Mouse (Mus musculus): ENCODE measurements around the gene Zdhhc14. TPM values are rescaled to one million over a fixed set of nuclear protein-coding genes. Genes with fewer than 3 reads are reported as not detected.

Zdhhc14 gene
- polyA plus RNA-seq, 1 experiment from 2014 or later = 0.99 TPM

DNA sequence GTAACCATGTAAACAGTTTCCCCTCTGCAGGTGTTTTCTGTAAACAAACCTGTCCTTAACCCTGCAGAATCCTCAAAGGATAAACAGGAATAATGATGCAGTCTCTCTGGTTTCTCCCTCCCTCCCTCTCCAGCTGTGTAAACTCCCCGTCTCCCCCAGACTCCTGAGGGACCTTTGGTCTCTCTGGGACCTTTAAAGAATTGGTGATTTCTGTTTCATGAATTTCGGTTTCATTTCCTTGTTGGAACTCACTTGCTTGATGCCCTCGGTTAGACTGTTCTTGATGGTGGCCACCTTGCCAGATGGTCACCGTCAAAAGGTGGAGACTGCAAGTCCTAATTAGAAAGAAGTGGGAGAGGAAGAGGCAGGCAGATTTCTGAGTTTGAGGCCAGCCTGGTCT is 8.9 kb upstream of the Zdhhc14 start:
- Histone ChIP-seq H3K4me2 (ENCODE audit: low read depth, low read length) (no peak overlapping the region), H3K27ac (ENCODE audit: low read length) (no peak overlapping the region), H3K4me1 (ENCODE audit: control insufficient read depth, insufficient read depth, low read length) (no peaks in the 10 kb centered on the region), H3K9ac (ENCODE audit: low read length) (no peak overlapping the region), H3K9me3 (replicated peaks; ENCODE audit: control insufficient read depth, low read length) (no peaks in the 10 kb centered on the region), H3K4me3 (replicated peaks; ENCODE audit: low read length) (no peak overlapping the region), H3K27me3 (ENCODE audit: control insufficient read depth, insufficient read depth, low read length) (no peaks in the 10 kb centered on the region), H3K36me3 (ENCODE audit: control insufficient read depth, insufficient read depth, low read length) (no peaks in the 10 kb centered on the region)
- ATAC-seq (ENCODE audit: insufficient read depth, low FRiP score) = no peak
- 36% methylated on average over 4 of the region's 4 CpGs for WGBS

DNA sequence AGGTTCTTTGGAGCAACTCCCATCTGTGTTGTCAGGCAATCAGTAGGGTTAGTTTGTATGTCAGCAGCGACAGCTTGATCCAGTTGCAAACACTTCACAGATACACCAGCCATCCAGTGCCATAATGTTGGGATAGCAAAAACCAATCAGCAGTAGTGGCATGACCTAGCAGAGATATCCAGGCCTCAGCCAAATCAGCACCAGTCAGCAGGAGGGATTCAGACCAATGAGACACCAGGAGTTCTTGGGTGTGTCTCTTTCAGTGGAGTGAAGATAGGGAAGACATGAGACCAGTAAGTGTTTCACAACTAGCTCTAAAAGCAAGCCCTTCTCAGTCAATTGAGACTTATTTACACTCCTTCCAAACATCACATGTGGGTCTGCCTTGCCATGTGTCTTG is 7.7 kb upstream of the Zdhhc14 start:
- Histone ChIP-seq H3K9ac (ENCODE audit: low read length) (no peak overlapping the region), H3K4me1 (ENCODE audit: control insufficient read depth, insufficient read depth, low read length) (no peaks in the 10 kb centered on the region), H3K4me3 (replicated peaks; ENCODE audit: low read length) (no peak overlapping the region), H3K9me3 (replicated peaks; ENCODE audit: control insufficient read depth, low read length) (no peaks in the 10 kb centered on the region), H3K27me3 (ENCODE audit: control insufficient read depth, insufficient read depth, low read length) (no peaks in the 10 kb centered on the region), H3K4me2 (ENCODE audit: low read depth, low read length) (no peak overlapping the region), H3K36me3 (ENCODE audit: control insufficient read depth, insufficient read depth, low read length) (no peaks in the 10 kb centered on the region), H3K27ac (ENCODE audit: low read length) (no peak overlapping the region)
- WGBS = 95% methylated on average over 1 of the region's 1 CpGs
- ATAC-seq (ENCODE audit: insufficient read depth, low FRiP score) = no peak

DNA sequence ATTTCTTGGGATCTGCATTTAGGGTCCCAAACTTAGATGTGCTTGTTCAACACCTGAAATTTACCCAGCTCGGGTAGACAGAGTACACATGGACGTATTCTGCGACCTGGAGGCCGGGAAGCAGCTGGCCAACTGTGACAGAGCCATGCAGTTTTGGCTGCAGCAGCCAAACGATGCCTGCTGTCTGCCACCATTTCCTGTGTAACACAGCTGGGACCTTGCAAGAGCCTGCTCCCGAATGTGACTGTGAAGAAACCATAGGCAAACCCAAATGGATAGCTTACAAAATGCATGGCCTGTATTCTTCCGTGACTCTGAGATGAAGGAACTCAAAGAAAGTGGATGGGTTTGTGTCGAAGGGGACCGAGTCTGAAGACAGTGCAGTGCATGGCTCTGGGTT is 4.2 kb upstream of the Zdhhc14 start:
- H3K9me3 ChIP-seq (replicated peaks; ENCODE audit: control insufficient read depth, low read length) = no peaks in the 10 kb centered on the region
- no peak overlapping the region for H3K4me3 ChIP-seq (replicated peaks; ENCODE audit: low read length)
- WGBS = 44% methylated on average over 9 of the region's 9 CpGs
- no peaks in the 10 kb centered on the region for H3K27me3 ChIP-seq (ENCODE audit: control insufficient read depth, insufficient read depth, low read length)
- H3K4me1 ChIP-seq (ENCODE audit: control insufficient read depth, insufficient read depth, low read length) = no peaks in the 10 kb centered on the region
- no peak for ATAC-seq (ENCODE audit: insufficient read depth, low FRiP score)
- no peaks in the 10 kb centered on the region for H3K36me3 ChIP-seq (ENCODE audit: control insufficient read depth, insufficient read depth, low read length)
- H3K4me2 ChIP-seq (ENCODE audit: low read depth, low read length) = peak overlapping the region; percentile 26
- peak overlapping the region; percentile 17; the same call in 1 of the 2 replicates for H3K9ac ChIP-seq (ENCODE audit: low read length)
- peak overlapping the region; percentile 13; the same call in 1 of the 2 replicates for H3K27ac ChIP-seq (ENCODE audit: low read length)

DNA sequence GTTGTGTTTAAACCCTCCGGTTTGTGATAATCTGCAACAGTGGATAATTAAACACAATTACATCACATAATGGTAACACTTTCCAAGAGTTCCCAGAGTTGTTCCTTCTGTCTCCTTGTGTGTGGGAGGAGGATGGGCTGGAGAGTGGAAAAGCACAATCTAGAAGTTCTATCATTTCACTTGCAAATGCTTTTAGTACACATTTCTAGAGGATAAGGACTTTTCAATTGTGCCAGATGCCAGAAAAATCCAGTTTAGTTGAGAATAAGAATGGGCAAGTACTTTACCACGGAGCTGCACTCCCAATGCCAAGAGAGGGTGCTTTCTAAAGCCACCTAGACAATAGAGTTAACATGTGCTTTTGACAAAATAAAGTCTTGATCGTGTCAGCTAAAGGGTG is 2.0 kb upstream of the Zdhhc14 start:
- H3K27me3 ChIP-seq (ENCODE audit: control insufficient read depth, insufficient read depth, low read length) = no peaks in the 10 kb centered on the region
- no peak overlapping the region for H3K4me2 ChIP-seq (ENCODE audit: low read depth, low read length)
- no peak overlapping the region for H3K4me3 ChIP-seq (replicated peaks; ENCODE audit: low read length)
- no peak overlapping the region for H3K27ac ChIP-seq (ENCODE audit: low read length)
- no peaks in the 10 kb centered on the region for H3K36me3 ChIP-seq (ENCODE audit: control insufficient read depth, insufficient read depth, low read length)
- H3K9ac ChIP-seq (ENCODE audit: low read length) = no peak overlapping the region
- no peak for ATAC-seq (ENCODE audit: insufficient read depth, low FRiP score)
- no peaks in the 10 kb centered on the region for H3K9me3 ChIP-seq (replicated peaks; ENCODE audit: control insufficient read depth, low read length)
- H3K4me1 ChIP-seq (ENCODE audit: control insufficient read depth, insufficient read depth, low read length) = no peaks in the 10 kb centered on the region
- 79% methylated on average over 3 of the region's 3 CpGs for WGBS

DNA sequence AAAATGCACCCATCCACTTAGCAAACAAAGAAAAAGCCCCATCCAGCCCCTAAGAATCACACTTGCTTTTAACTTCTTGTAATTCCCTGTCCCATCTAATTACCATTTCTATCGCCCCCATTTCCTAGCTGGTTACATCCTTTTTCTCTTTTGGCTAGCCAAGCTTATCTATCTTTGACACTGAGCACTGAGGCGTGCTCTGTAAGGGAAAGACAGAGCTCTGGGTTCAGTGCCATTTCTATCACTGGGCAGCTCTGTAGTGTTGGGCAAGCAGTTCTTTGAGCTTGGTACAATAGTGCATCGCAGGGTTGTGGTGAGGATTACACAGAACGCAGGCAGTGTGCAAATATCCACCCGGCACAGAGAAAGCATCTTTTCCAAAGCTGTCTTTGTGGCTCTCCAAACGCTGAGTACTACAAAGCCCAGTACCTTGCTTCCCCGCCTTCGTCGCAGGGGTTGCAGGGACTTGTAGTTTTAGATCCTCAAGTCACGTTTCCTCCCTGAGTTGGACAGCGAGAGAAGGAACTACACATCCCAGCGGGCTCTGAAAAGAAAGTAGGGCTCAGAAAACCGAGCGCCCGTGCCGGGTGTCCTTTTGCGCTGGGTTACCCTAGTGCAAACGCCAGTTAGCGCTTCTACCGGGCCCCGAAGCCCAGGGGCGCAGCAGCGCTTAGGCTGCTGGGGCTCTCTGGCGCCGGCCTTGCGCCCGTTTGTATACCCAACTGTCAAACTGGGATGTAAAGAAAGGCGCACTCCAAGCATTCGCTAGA is 1.1 kb upstream of the Zdhhc14 start:
- H3K36me3 ChIP-seq (ENCODE audit: control insufficient read depth, insufficient read depth, low read length) = no peaks in the 10 kb centered on the region
- H3K4me2 ChIP-seq (ENCODE audit: low read depth, low read length) = peak overlapping the region; percentile 96
- peak; percentile 84 for ATAC-seq (ENCODE audit: insufficient read depth, low FRiP score)
- H3K4me1 ChIP-seq (ENCODE audit: control insufficient read depth, insufficient read depth, low read length) = no peaks in the 10 kb centered on the region
- WGBS = under 1% methylated on average over 29 of the region's 29 CpGs
- H3K4me3 ChIP-seq (replicated peaks; ENCODE audit: low read length) = peak overlapping the region; percentile 69
- no peaks in the 10 kb centered on the region; the same call in 1 of the 2 replicates for H3K27me3 ChIP-seq (ENCODE audit: control insufficient read depth, insufficient read depth, low read length)
- peak overlapping the region; percentile 74 for H3K9ac ChIP-seq (ENCODE audit: low read length)
- peak overlapping the region; percentile 80 for H3K27ac ChIP-seq (ENCODE audit: low read length)
- no peaks in the 10 kb centered on the region for H3K9me3 ChIP-seq (replicated peaks; ENCODE audit: control insufficient read depth, low read length)

DNA sequence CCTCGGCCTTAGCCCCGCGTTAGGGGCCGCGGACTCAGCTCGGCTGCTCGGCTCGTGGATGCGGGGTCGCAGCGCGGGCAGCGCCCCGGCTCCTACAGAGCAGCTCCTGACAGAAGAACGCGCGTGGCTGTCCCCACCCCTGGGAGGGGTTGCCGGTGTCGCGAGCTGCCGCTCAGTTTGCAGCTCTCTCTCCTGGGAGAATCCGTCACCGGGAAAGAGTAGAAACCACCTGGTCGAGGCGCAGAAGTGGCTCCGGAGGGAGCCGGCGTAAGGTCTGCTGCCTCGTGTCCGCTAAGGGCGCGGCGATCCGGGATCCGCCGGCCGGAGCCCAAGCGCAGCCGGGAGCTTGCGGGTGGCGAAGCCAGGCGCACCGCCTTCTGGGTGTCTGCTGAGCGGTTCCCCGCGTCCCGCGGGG is 396 bp downstream of the Zdhhc14 start:
- no peaks in the 10 kb centered on the region; the same call in 1 of the 2 replicates for H3K27me3 ChIP-seq (ENCODE audit: control insufficient read depth, insufficient read depth, low read length)
- peak overlapping the region; percentile 96 for H3K4me2 ChIP-seq (ENCODE audit: low read depth, low read length)
- peak overlapping the region; percentile 75 for H3K9ac ChIP-seq (ENCODE audit: low read length)
- peak; percentile 49 for ATAC-seq (ENCODE audit: insufficient read depth, low FRiP score)
- peak overlapping the region; percentile 69 for H3K4me3 ChIP-seq (replicated peaks; ENCODE audit: low read length)
- no peaks in the 10 kb centered on the region for H3K36me3 ChIP-seq (ENCODE audit: control insufficient read depth, insufficient read depth, low read length)
- 0 out of 2 replicates have a peak, but pooled peaks cover 5% of the 10 kb centered on the region for H3K9me3 ChIP-seq (replicated peaks; ENCODE audit: control insufficient read depth, low read length)
- under 1% methylated on average over 47 of the region's 48 CpGs for WGBS
- peak overlapping the region; percentile 72; the same call in 1 of the 2 replicates for H3K27ac ChIP-seq (ENCODE audit: low read length)
- H3K4me1 ChIP-seq (ENCODE audit: control insufficient read depth, insufficient read depth, low read length) = no peaks in the 10 kb centered on the region

DNA sequence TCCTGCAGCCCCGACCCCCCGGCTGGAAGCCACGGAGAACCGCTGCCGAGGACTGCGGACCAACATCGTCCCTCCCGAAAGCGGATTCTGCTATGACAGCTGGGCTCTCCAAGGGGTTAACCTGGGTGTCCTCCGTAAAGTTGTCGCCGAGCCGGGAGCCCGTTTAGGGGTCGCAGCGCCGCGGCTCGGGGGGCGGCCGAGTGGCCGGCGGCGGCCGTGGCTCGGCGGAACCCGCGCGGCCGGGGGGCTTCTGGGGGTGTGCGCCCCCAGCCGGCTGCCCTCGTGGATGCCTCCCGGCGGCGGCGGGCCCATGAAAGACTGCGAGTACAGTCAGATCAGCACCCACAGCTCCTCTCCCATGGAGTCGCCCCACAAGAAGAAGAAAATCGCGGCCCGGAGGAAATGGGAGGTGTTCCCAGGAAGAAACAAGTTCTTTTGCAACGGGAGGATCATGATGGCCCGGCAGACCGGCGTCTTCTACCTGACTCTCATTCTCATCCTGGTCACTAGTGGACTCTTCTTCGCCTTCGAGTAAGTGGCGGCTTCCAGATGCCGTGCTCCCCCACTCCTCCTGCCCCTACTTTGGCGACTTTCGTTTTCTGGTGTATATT is 909 bp downstream of the Zdhhc14 start:
- H3K36me3 ChIP-seq (ENCODE audit: control insufficient read depth, insufficient read depth, low read length) = no peaks in the 10 kb centered on the region
- peak overlapping the region; percentile 75 for H3K9ac ChIP-seq (ENCODE audit: low read length)
- no peak overlapping the region for H3K27ac ChIP-seq (ENCODE audit: low read length)
- no peak for ATAC-seq (ENCODE audit: insufficient read depth, low FRiP score)
- peak overlapping the region; percentile 69 for H3K4me3 ChIP-seq (replicated peaks; ENCODE audit: low read length)
- 1% methylated on average over 50 of the region's 53 CpGs for WGBS
- H3K27me3 ChIP-seq (ENCODE audit: control insufficient read depth, insufficient read depth, low read length) = no peaks in the 10 kb centered on the region; the same call in 1 of the 2 replicates
- no peaks in the 10 kb centered on the region for H3K4me1 ChIP-seq (ENCODE audit: control insufficient read depth, insufficient read depth, low read length)
- 0 out of 2 replicates have a peak, but pooled peaks cover 5% of the 10 kb centered on the region for H3K9me3 ChIP-seq (replicated peaks; ENCODE audit: control insufficient read depth, low read length)
- peak overlapping the region; percentile 96 for H3K4me2 ChIP-seq (ENCODE audit: low read depth, low read length)

DNA sequence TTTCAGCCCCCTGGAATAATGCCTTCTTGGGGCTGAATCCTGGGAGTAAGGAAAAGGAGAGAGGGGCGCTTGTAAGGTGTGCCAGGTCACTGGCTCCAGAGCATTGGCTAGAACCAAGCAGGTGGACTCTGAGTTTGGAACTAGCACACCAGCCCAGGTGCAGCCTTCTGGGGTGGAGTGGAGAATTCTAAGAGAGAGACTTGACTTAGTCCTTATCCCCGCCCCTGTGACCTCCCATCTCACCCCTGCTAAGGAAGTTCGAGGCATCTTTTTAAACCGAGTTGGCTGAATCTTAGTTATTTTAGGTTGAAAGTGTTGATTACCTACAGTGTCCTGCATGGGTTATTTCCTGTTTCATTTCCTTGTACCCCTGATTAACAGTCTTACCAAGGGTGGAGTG is 1.5 kb downstream of the Zdhhc14 start:
- H3K4me3 ChIP-seq (replicated peaks; ENCODE audit: low read length) = peak overlapping the region; percentile 69
- no peaks in the 10 kb centered on the region for H3K36me3 ChIP-seq (ENCODE audit: control insufficient read depth, insufficient read depth, low read length)
- no peak for ATAC-seq (ENCODE audit: insufficient read depth, low FRiP score)
- peak overlapping the region; percentile 75 for H3K9ac ChIP-seq (ENCODE audit: low read length)
- no peaks in the 10 kb centered on the region; the same call in 1 of the 2 replicates for H3K27me3 ChIP-seq (ENCODE audit: control insufficient read depth, insufficient read depth, low read length)
- no peaks in the 10 kb centered on the region for H3K4me1 ChIP-seq (ENCODE audit: control insufficient read depth, insufficient read depth, low read length)
- H3K4me2 ChIP-seq (ENCODE audit: low read depth, low read length) = peak overlapping the region; percentile 96
- H3K9me3 ChIP-seq (replicated peaks; ENCODE audit: control insufficient read depth, low read length) = 0 out of 2 replicates have a peak, but pooled peaks cover 5% of the 10 kb centered on the region
- 25% methylated on average over 4 of the region's 4 CpGs for WGBS
- no peak overlapping the region for H3K27ac ChIP-seq (ENCODE audit: low read length)

DNA sequence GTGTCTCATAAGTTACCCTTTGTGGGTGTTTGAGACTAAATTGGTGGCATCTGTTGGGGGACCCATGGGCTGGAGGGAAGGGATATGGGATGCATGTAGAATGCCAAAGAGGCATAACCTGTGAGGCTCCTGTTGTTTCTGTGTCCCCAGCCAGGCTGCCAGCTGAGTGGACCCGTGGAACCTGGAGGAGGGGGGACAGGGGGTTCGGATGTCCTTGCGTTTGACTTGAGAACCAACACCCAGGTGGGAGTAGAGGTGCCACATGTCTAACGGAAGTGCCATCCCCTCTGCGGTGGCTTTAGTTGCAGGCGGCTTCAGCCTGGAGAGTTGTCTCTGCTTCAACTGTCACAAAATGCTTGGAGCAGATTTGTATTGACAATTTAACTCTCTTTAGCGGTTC is 2.5 kb downstream of the Zdhhc14 start:
- Histone ChIP-seq H3K9me3 (replicated peaks; ENCODE audit: control insufficient read depth, low read length) (0 out of 2 replicates have a peak, but pooled peaks cover 5% of the 10 kb centered on the region), H3K27me3 (ENCODE audit: control insufficient read depth, insufficient read depth, low read length) (no peaks in the 10 kb centered on the region; the same call in 1 of the 2 replicates), H3K4me1 (ENCODE audit: control insufficient read depth, insufficient read depth, low read length) (no peaks in the 10 kb centered on the region), H3K36me3 (ENCODE audit: control insufficient read depth, insufficient read depth, low read length) (no peaks in the 10 kb centered on the region), H3K27ac (ENCODE audit: low read length) (no peak overlapping the region), H3K4me2 (ENCODE audit: low read depth, low read length) (peak overlapping the region; percentile 96; the same call in 1 of the 2 replicates), H3K4me3 (replicated peaks; ENCODE audit: low read length) (peak overlapping the region; percentile 69; the same call in 1 of the 2 replicates), H3K9ac (ENCODE audit: low read length) (no peak overlapping the region)
- WGBS = 80% methylated on average over 7 of the region's 7 CpGs
- ATAC-seq (ENCODE audit: insufficient read depth, low FRiP score) = no peak

Data from stomach, embryonic 16.5 days (tissue).